Mouse (Mus musculus): ENCODE results near the gene Crabp2.

- TF ChIP-seq CTCF (IDR thresholded peaks at IDR 0.05; ENCODE audit: low read depth) (no peak), EP300 (optimal IDR thresholded peaks at IDR 0.05) (no peak)
Measured at GRCm38 (mm10) chr3:87949955-87950515, 1.6 kb downstream of the Crabp2 start.
